13 mouse cellular contexts compared by ENCODE assay signal in genomic region chr10:54059679-54060249, GRCm38 (mm10). TPM values are rescaled to one million over a fixed set of nuclear protein-coding genes. Genes with fewer than 3 reads are reported as not detected.
DNase-seq lines count a peak whose midpoint lies in the region; ATAC-seq and TF ChIP-seq lines count a peak whose summit lies in the region.
"Had no signal": no experiment of that assay in that cellular context is flagged by ENCODE, and none has a peak within 500 bp of the region (broad histone marks: within the 10 kb centered on the region; RNA-seq: fewer than 3 reads in every experiment).

No protein-coding gene starts in this region.

- no peak overlapping the region for H3K9ac ChIP-seq in forebrain, embryonic 13.5 days
- no peak overlapping the region for H3K9ac ChIP-seq in intestine, postnatal 0 days (ENCODE audit: low read depth, low read length)
- H3K9ac ChIP-seq in intestine, embryonic 15.5 days: no peak overlapping the region
- H3K9ac ChIP-seq: liver, embryonic 12.5 days; midbrain, embryonic 12.5 days had no signal

- H3K36me3 ChIP-seq in forebrain, embryonic 13.5 days (ENCODE audit: poor library complexity, severe bottlenecking): no peaks in the 10 kb centered on the region
- no peaks in the 10 kb centered on the region for H3K36me3 ChIP-seq in forebrain, embryonic 10.5 days (replicated peaks)
- H3K36me3 ChIP-seq in intestine, postnatal 0 days (ENCODE audit: control insufficient read depth, insufficient read depth): peaks cover 6% of the 10 kb centered on the region; the same call in 1 of the 2 replicates
- no peaks in the 10 kb centered on the region for H3K36me3 ChIP-seq in intestine, embryonic 15.5 days
- H3K36me3 ChIP-seq in macrophage (ENCODE audit: inconsistent target): no peaks in the 10 kb centered on the region; the same call in 1 of the 2 replicates
- H3K36me3 ChIP-seq: midbrain, embryonic 12.5 days had no signal

- H3K4me1 ChIP-seq in forebrain, embryonic 13.5 days: no peaks in the 10 kb centered on the region
- peaks cover 11% of the 10 kb centered on the region for H3K4me1 ChIP-seq in forebrain, embryonic 10.5 days
- H3K4me1 ChIP-seq in intestine, postnatal 0 days (replicated peaks; ENCODE audit: control insufficient read depth, insufficient read depth, low read length): no peaks in the 10 kb centered on the region
- H3K4me1 ChIP-seq in intestine, embryonic 15.5 days (replicated peaks): no peaks in the 10 kb centered on the region
- H3K4me1 ChIP-seq: midbrain, embryonic 12.5 days had no signal

- DNase-seq in forebrain, embryonic 10.5 days (ENCODE audit: extremely low spot score, low spot score): no peak
- DNase-seq in cerebellum, adult 8-10 months: no peak
- DNase-seq in spleen, postnatal 36 days (ENCODE audit: low spot score in 2 of 2): no peak
- DNase-seq: B cell, adult 2 months; cerebellum, postnatal 36 days; layer of hippocampus, adult 9-11 months had no signal

- 0 out of 2 replicates have a peak, but pooled peaks have one; percentile 36 for ATAC-seq in forebrain, embryonic 13.5 days
- ATAC-seq in intestine, postnatal 0 days: no peak
- ATAC-seq in intestine, embryonic 15.5 days: no peak
- ATAC-seq in activated CD4-positive, CD25-positive, alpha-beta regulatory T cell, adult 4 months: peak; percentile 16

- H3K9me3 ChIP-seq in forebrain, embryonic 13.5 days (replicated peaks): no peaks in the 10 kb centered on the region
- no peaks in the 10 kb centered on the region for H3K9me3 ChIP-seq in forebrain, embryonic 10.5 days
- no peaks in the 10 kb centered on the region for H3K9me3 ChIP-seq in intestine, postnatal 0 days (ENCODE audit: control insufficient read depth)
- no peaks in the 10 kb centered on the region for H3K9me3 ChIP-seq in intestine, embryonic 15.5 days
- H3K9me3 ChIP-seq: liver, embryonic 12.5 days; midbrain, embryonic 12.5 days had no signal

- H3K79me2 ChIP-seq in macrophage (ENCODE audit: inconsistent target): peaks cover 78% of the 10 kb centered on the region

- H3K27me3 ChIP-seq in forebrain, embryonic 13.5 days: no peaks in the 10 kb centered on the region
- no peaks in the 10 kb centered on the region for H3K27me3 ChIP-seq in forebrain, embryonic 10.5 days (ENCODE audit: poor library complexity, severe bottlenecking)
- no peaks in the 10 kb centered on the region for H3K27me3 ChIP-seq in intestine, postnatal 0 days (replicated peaks; ENCODE audit: control insufficient read depth, insufficient read depth, low read length)
- H3K27me3 ChIP-seq in intestine, embryonic 15.5 days (replicated peaks): no peaks in the 10 kb centered on the region
- H3K27me3 ChIP-seq: liver, embryonic 12.5 days; midbrain, embryonic 12.5 days had no signal

- no peak overlapping the region for H3K4me2 ChIP-seq in forebrain, embryonic 13.5 days
- H3K4me2 ChIP-seq in intestine, postnatal 0 days (replicated peaks; ENCODE audit: low read depth): no peak overlapping the region
- no peak overlapping the region for H3K4me2 ChIP-seq in intestine, embryonic 15.5 days (replicated peaks)
- H3K4me2 ChIP-seq: liver, embryonic 12.5 days; midbrain, embryonic 12.5 days had no signal

- H3K27ac ChIP-seq in forebrain, embryonic 13.5 days: no peak overlapping the region
- H3K27ac ChIP-seq in forebrain, embryonic 10.5 days: no peak overlapping the region
- H3K27ac ChIP-seq in intestine, postnatal 0 days (ENCODE audit: low read depth, low read length): no peak overlapping the region
- no peak overlapping the region for H3K27ac ChIP-seq in intestine, embryonic 15.5 days
- H3K27ac ChIP-seq in macrophage: peak overlapping the region; percentile 21; the same call in 1 of the 2 replicates
- H3K27ac ChIP-seq: liver, embryonic 12.5 days; midbrain, embryonic 12.5 days had no signal

- 66% methylated on average over 6 of the region's 6 CpGs for WGBS in forebrain, embryonic 13.5 days
- WGBS in forebrain, embryonic 10.5 days: 81% methylated on average over 6 of the region's 6 CpGs
- WGBS in intestine, postnatal 0 days: 52% methylated on average over 6 of the region's 6 CpGs
- whole genome bisulfite sequencing in intestine, embryonic 15.5 days: 39% methylated on average over 6 of the region's 6 CpGs
- whole genome bisulfite sequencing in macrophage (ENCODE audit: missing documents): 44% methylated on average over 6 of the region's 6 CpGs

- no peak overlapping the region for H3K4me3 ChIP-seq in forebrain, embryonic 13.5 days
- no peak overlapping the region for H3K4me3 ChIP-seq in forebrain, embryonic 10.5 days
- H3K4me3 ChIP-seq in intestine, postnatal 0 days (ENCODE audit: low read depth, low read length): no peak overlapping the region
- H3K4me3 ChIP-seq in intestine, embryonic 15.5 days (replicated peaks): no peak overlapping the region
- no peak overlapping the region for H3K4me3 ChIP-seq in macrophage (ENCODE audit: inconsistent target)
- H3K4me3 ChIP-seq: liver, embryonic 12.5 days; midbrain, embryonic 12.5 days had no signal

- TF ChIP-seq CTCF in intestine, postnatal 0 days (IDR thresholded peaks at IDR 0.05; ENCODE audit: low read depth): peak; percentile 61

RNA-seq across cellular contexts. Expression of gene Man1a, which starts 16.6 kb away (rescaled TPM):
- polyA plus RNA-seq in forebrain, embryonic 13.5 days (2015; fragmentation: Nextera tagmentation; extraction: Ambion mirVana): 1.2 and 1.4 TPM in 2 replicates
- polyA plus RNA-seq in forebrain, embryonic 10.5 days (2016; fragmentation: Nextera tagmentation; extraction: Ambion mirVana): 0.74 and 1.1 TPM in 2 replicates
- 29.9 and 33.0 TPM in 2 replicates for polyA plus RNA-seq in intestine, postnatal 0 days (2015; fragmentation: Nextera tagmentation; extraction: Ambion mirVana)
- polyA plus RNA-seq in intestine, embryonic 15.5 days (2015; fragmentation: Nextera tagmentation; extraction: Ambion mirVana): 14.6 TPM in 2 replicates
- polyA plus RNA-seq in activated CD4-positive, CD25-positive, alpha-beta regulatory T cell, adult 4 months (2017; shearing (Covaris generic)): 10 to 100 TPM; 16.9 to 17.2 TPM
- total RNA-seq in macrophage (2018; cell fraction: chromatin; rRNA removed): 100 to 1,000 TPM in 25 of 26 experiments, 10 to 100 TPM in 1; 89.6 to 892 (median 168) TPM
- 100 to 1,000 TPM in 11 of 26 experiments, 10 to 100 TPM in 15; 39.7 to 175 (median 78.7) TPM for total RNA-seq in macrophage (2018; cell fraction: cytosol; rRNA removed)
- 100 to 1,000 TPM; 112 to 558 (median 184) TPM for total RNA-seq in macrophage (2018; cell fraction: nucleus; rRNA removed)
- 78.0 to 86.5 TPM (median 79.4 TPM) in 3 replicates for polyA plus RNA-seq in macrophage (2018)

Comparison
In these comparisons a context has a peak if more than half of its experiments do, and no peak if none do; other contexts are left out.
1. ATAC-seq: peak in forebrain, embryonic 13.5 days (single experiment) and activated CD4-positive, CD25-positive, alpha-beta regulatory T cell, adult 4 months (single experiment); none in intestine, postnatal 0 days (single experiment) and intestine, embryonic 15.5 days (single experiment).